Mouse (Mus musculus) cerebellum, postnatal 25 days (tissue): ENCODE measurements at regions not wholly inside any gene's neighbourhood (a gene's known extent, or its start where the extent isn't known, plus 50 kb on each side); places are given as distances from the start of the nearest gene placed in this dataset.

Experiments
- DNase-seq, 2 experiments: peaks; one replicate each; pipeline ENCODE4 v3.0.0; 2021; ENCODE audit warnings: mixed read lengths in 2 of 2

GRCm38 (mm10) chr14:80789131-80789530 lies 805.2 kb downstream of the Olfm4 start:
- DNase-seq = no peak

- no peak for DNase-seq
Observed at GRCm38 (mm10) chr14:80799370-80799959, 815.6 kb downstream of the Olfm4 start.

GRCm38 (mm10) chr14:80830476-80830875 lies 846.6 kb downstream of the Olfm4 start:
- DNase-seq = no peak

- DNase-seq = no peak
Observed at GRCm38 (mm10) chr14:80844550-80844949, 860.7 kb downstream of the Olfm4 start.

GRCm38 (mm10) chr14:80845576-80846269 lies 861.8 kb downstream of the Olfm4 start:
- peak; percentile 83 to 90 for DNase-seq

- DNase-seq = peak; percentile 72 to 84
Observed at GRCm38 (mm10) chr14:80846420-80847083, 862.7 kb downstream of the Olfm4 start.
